Comparison of ENCODE assay signal across 11 mouse cellular contexts in the genomic region with DNA sequence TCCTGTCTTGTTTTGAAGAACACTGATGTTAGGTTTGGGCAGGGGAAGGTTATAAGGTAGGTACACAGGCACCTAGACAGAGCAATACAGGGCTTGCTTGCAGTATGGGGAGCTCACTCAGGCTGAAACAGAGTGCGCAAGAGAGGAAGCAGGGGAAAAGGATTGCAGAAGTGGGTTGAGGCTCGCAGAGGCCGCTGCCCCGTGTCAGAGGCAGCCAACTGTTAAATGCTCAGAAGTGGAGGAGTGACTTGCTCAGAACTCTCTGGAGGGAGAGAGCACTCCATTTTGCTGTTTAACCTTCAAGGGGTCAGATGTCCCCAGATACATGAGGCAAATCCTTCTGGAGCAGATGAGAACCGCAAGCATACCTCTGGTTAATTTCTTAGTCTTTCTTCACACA.
DNase-seq lines count a peak whose midpoint lies in the region; ATAC-seq and TF ChIP-seq lines count a peak whose summit lies in the region.
"Had no signal": no experiment of that assay in that cellular context is flagged by ENCODE, and none has a peak within 500 bp of the region (broad histone marks: within the 10 kb centered on the region; RNA-seq: fewer than 3 reads in every experiment).

No protein-coding gene starts in this region.

- H3K4me3 ChIP-seq in hindbrain, embryonic 13.5 days: no peak overlapping the region
- no peak overlapping the region for H3K4me3 ChIP-seq in hindbrain, embryonic 11.5 days (ENCODE audit: low read depth, low read length)
- no peak overlapping the region for H3K4me3 ChIP-seq in kidney, embryonic 16.5 days (ENCODE audit: low read length)
- H3K4me3 ChIP-seq in cerebellum, adult 2 months (replicated peaks; ENCODE audit: insufficient read depth, low read depth, low read length): no peak overlapping the region
- H3K4me3 ChIP-seq: hindbrain, embryonic 10.5 days; midbrain, embryonic 10.5 days had no signal

- DNase-seq in hindbrain, embryonic 11.5 days (ENCODE audit: low spot score): no peak
- DNase-seq in 416B (ENCODE audit: low read depth): peak; percentile 68
- DNase-seq in testis, postnatal 14 days (ENCODE audit: low spot score): no peak
- DNase-seq in adrenal gland, postnatal 4 days (ENCODE audit: low spot score in 2 of 2): no peak
- DNase-seq in cerebellum, adult 2 months: no peak
- DNase-seq: thymus, adult 2 months had no signal

- H3K36me3 ChIP-seq in hindbrain, embryonic 13.5 days: no peaks in the 10 kb centered on the region
- no peaks in the 10 kb centered on the region for H3K36me3 ChIP-seq in hindbrain, embryonic 11.5 days (ENCODE audit: control insufficient read depth, insufficient read depth, low read length)
- no peaks in the 10 kb centered on the region for H3K36me3 ChIP-seq in kidney, embryonic 16.5 days (ENCODE audit: insufficient read depth, low read length)
- H3K36me3 ChIP-seq: hindbrain, embryonic 10.5 days; midbrain, embryonic 10.5 days had no signal

- no peaks in the 10 kb centered on the region for H3K9me3 ChIP-seq in hindbrain, embryonic 13.5 days
- no peaks in the 10 kb centered on the region for H3K9me3 ChIP-seq in hindbrain, embryonic 11.5 days (ENCODE audit: control insufficient read depth, low read length)
- H3K9me3 ChIP-seq in kidney, embryonic 16.5 days (ENCODE audit: low read length): no peaks in the 10 kb centered on the region
- H3K9me3 ChIP-seq: hindbrain, embryonic 10.5 days; midbrain, embryonic 10.5 days had no signal

- 64% methylated on average over 5 of the region's 5 CpGs for WGBS in hindbrain, embryonic 13.5 days
- WGBS in hindbrain, embryonic 11.5 days: 62% methylated on average over 5 of the region's 5 CpGs
- WGBS in kidney, embryonic 16.5 days: 10% methylated on average over 5 of the region's 5 CpGs
- WGBS in cerebellum, adult 2 months: 75% methylated on average over 5 of the region's 5 CpGs

- H3K4me1 ChIP-seq in hindbrain, embryonic 13.5 days (replicated peaks): peaks cover 29% of the 10 kb centered on the region
- H3K4me1 ChIP-seq in hindbrain, embryonic 11.5 days (replicated peaks; ENCODE audit: control insufficient read depth, insufficient read depth, low read length): 0 out of 2 replicates have a peak, but pooled peaks cover 2% of the 10 kb centered on the region
- H3K4me1 ChIP-seq in kidney, embryonic 16.5 days (ENCODE audit: insufficient read depth, low read length): peaks cover 35% of the 10 kb centered on the region; the same call in 1 of the 2 replicates
- no peaks in the 10 kb centered on the region for H3K4me1 ChIP-seq in cerebellum, adult 2 months (ENCODE audit: control insufficient read depth, insufficient read depth, low read length)

- H3K27me3 ChIP-seq in hindbrain, embryonic 13.5 days: no peaks in the 10 kb centered on the region
- no peaks in the 10 kb centered on the region for H3K27me3 ChIP-seq in hindbrain, embryonic 11.5 days (ENCODE audit: control insufficient read depth, insufficient read depth, low read length)
- no peaks in the 10 kb centered on the region for H3K27me3 ChIP-seq in kidney, embryonic 16.5 days (ENCODE audit: insufficient read depth, low read length)
- no peaks in the 10 kb centered on the region for H3K27me3 ChIP-seq in cerebellum, adult 2 months (ENCODE audit: control insufficient read depth, insufficient read depth, low read length)

- no peak overlapping the region for H3K4me2 ChIP-seq in hindbrain, embryonic 13.5 days
- H3K4me2 ChIP-seq in hindbrain, embryonic 11.5 days (replicated peaks; ENCODE audit: low read depth, low read length): no peak overlapping the region
- H3K4me2 ChIP-seq in kidney, embryonic 16.5 days (replicated peaks; ENCODE audit: low read depth, low read length): no peak overlapping the region

- no peak overlapping the region for H3K9ac ChIP-seq in hindbrain, embryonic 13.5 days
- no peak overlapping the region for H3K9ac ChIP-seq in hindbrain, embryonic 11.5 days (ENCODE audit: low read depth, low read length)
- H3K9ac ChIP-seq in kidney, embryonic 16.5 days (replicated peaks; ENCODE audit: low read length): no peak overlapping the region

- no peak for TF ChIP-seq CTCF in cerebellum, adult 2 months (IDR thresholded peaks at IDR 0.05; ENCODE audit: borderline replicate concordance, insufficient read depth, low read depth, low read length)

- TF ChIP-seq POLR2A in cerebellum, adult 2 months (IDR thresholded peaks at IDR 0.05; ENCODE audit: borderline replicate concordance, insufficient read depth, low read length): no peak

- 0 out of 2 replicates have a peak overlapping the region, but pooled peaks have one; percentile 64 for H3K27ac ChIP-seq in hindbrain, embryonic 13.5 days
- no peak overlapping the region for H3K27ac ChIP-seq in hindbrain, embryonic 11.5 days (ENCODE audit: low read depth, low read length)
- peak overlapping the region; percentile 42 for H3K27ac ChIP-seq in kidney, embryonic 16.5 days (ENCODE audit: low read length)
- no peak overlapping the region for H3K27ac ChIP-seq in cerebellum, adult 2 months (ENCODE audit: insufficient read depth, low read length)
- H3K27ac ChIP-seq: hindbrain, embryonic 10.5 days; midbrain, embryonic 10.5 days had no signal

- ATAC-seq in hindbrain, embryonic 13.5 days (ENCODE audit: low FRiP score): no peak
- ATAC-seq in hindbrain, embryonic 11.5 days (ENCODE audit: low FRiP score): no peak
- ATAC-seq in kidney, embryonic 16.5 days (ENCODE audit: low FRiP score, low TSS enrichment): peak; percentile 84
- ATAC-seq in megakaryocyte, adult 5-6 weeks (ENCODE audit: poor library complexity, severe bottlenecking): peak; percentile 95

Comparison
In these comparisons a context has a peak if more than half of its experiments do, and no peak if none do; other contexts are left out.
1. H3K27ac ChIP-seq: peak in hindbrain, embryonic 13.5 days (single experiment) and kidney, embryonic 16.5 days (single experiment); none in hindbrain, embryonic 11.5 days (single experiment) and cerebellum, adult 2 months (single experiment).
2. ATAC-seq: peak in kidney, embryonic 16.5 days (single experiment) and megakaryocyte, adult 5-6 weeks (single experiment); none in hindbrain, embryonic 13.5 days (single experiment) and hindbrain, embryonic 11.5 days (single experiment).